Mouse (Mus musculus): ENCODE measurements around the gene Gm11236. TPM values are rescaled to one million over a fixed set of nuclear protein-coding genes. Genes with fewer than 3 reads are reported as not detected.
"Not testable (repeated sequence)": the region's sequence is repeated elsewhere in the genome, so short reads cannot be mapped to it uniquely, and the experiment has no call there.

Gm11236 gene
- polyA plus RNA-seq (2016; fragmentation: Nextera tagmentation; extraction: Ambion mirVana) = not detected in 2 replicates

- H3K27ac ChIP-seq; ATAC-seq (ENCODE audit: low FRiP score); H3K36me3 ChIP-seq (replicated peaks); H3K4me3 ChIP-seq (replicated peaks); H3K4me2 ChIP-seq; H3K9ac ChIP-seq; H3K9me3 ChIP-seq; H3K4me1 ChIP-seq; H3K27me3 ChIP-seq: not testable (repeated sequence)
- no CpG with 5 or more reads among the region's 4 CpGs for WGBS
Observed at GRCm38 (mm10) chr4:73637821-73638220, at the start of gene Gm11236. Gm11236 (plus strand) TSS chr4:73638121.

DNA sequence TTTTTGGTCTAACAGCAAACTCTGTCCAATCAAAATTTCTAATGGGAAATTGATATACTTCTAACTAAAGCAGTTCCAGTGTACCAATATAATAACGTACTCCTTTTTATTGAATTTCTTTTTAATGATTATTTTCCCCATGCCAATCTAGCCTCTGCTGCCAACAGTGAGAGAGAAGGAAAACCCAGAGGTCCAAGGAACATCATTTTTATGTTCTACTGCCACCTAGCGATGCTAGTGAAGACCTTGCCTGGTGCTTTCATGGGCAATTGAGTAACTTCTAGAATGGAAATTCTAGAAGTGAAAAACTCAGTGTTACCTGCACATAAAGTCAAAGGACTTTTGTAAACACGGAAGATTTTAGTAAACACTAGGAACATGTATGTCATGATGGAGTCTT is 38.7 kb upstream of the Gm11236 start:
- 7% methylated on average over 3 of the region's 3 CpGs for WGBS
- Histone ChIP-seq H3K4me3 (replicated peaks) (no peak overlapping the region), H3K4me1 (no peaks in the 10 kb centered on the region), H3K27me3 (no peaks in the 10 kb centered on the region), H3K36me3 (replicated peaks) (no peaks in the 10 kb centered on the region), H3K27ac (no peak overlapping the region), H3K9ac (no peak overlapping the region), H3K4me2 (no peak overlapping the region), H3K9me3 (no peaks in the 10 kb centered on the region)
- ATAC-seq (ENCODE audit: low FRiP score) = peak; percentile 82; the same call in 1 of the 2 replicates

GRCm38 (mm10) chr4:73607581-73607980 is 30.3 kb upstream of the Gm11236 start, which contains the start of gene Gm11238:
Gm11238 (plus strand) TSS chr4:73607881.
- H3K36me3 ChIP-seq (replicated peaks); H3K4me1 ChIP-seq; ATAC-seq (ENCODE audit: low FRiP score); H3K27ac ChIP-seq; H3K4me2 ChIP-seq; H3K4me3 ChIP-seq (replicated peaks); H3K27me3 ChIP-seq; H3K9ac ChIP-seq; H3K9me3 ChIP-seq: not testable (repeated sequence)
- no CpG with 5 or more reads among the region's 3 CpGs for WGBS

DNA sequence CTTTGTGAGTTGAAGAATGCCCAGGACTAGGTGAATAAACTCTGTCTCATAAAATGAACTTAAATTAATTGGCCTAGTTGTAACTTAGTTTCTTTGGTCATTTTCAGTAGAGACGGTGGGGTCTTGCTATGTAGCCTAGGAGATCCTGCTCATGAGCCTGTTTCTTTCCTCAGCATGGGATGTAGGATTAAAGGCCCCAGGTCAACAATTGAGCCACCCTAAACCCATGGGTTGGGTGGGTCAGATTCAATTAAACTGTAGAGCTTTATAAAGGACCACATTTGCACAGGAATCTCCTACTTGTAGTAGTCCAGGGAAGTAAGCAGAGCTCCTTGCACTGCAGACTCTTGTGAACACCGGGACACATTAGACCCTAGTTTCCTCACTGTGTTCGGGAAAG is 15.2 kb upstream of the Gm11236 start, which contains the start of gene Gm11237:
Gene Gm11237, plus strand, starts transcription at position 301 of the 400 bp plus-strand sequence.
- H3K9me3 ChIP-seq; H3K27ac ChIP-seq; H3K9ac ChIP-seq; H3K4me1 ChIP-seq; H3K4me3 ChIP-seq (replicated peaks); ATAC-seq (ENCODE audit: low FRiP score); H3K27me3 ChIP-seq; H3K4me2 ChIP-seq; H3K36me3 ChIP-seq (replicated peaks): not testable (repeated sequence)
- WGBS = no CpG with 5 or more reads among the region's 3 CpGs

GRCm38 (mm10) chr4:73661864-73662263 is 23.9 kb downstream of the Gm11236 start:
- not testable (repeated sequence) for H3K27me3 ChIP-seq; H3K4me3 ChIP-seq (replicated peaks); H3K36me3 ChIP-seq (replicated peaks); ATAC-seq (ENCODE audit: low FRiP score); H3K4me2 ChIP-seq; H3K4me1 ChIP-seq; H3K27ac ChIP-seq; H3K9me3 ChIP-seq; H3K9ac ChIP-seq
- 83% methylated on average over 4 of the region's 4 CpGs for WGBS

- WGBS = no CpG with 5 or more reads among the region's 4 CpGs
- H3K4me1 ChIP-seq; H3K4me2 ChIP-seq; H3K36me3 ChIP-seq (replicated peaks); H3K27me3 ChIP-seq; H3K4me3 ChIP-seq (replicated peaks); H3K9me3 ChIP-seq; H3K9ac ChIP-seq; ATAC-seq (ENCODE audit: low FRiP score); H3K27ac ChIP-seq: not testable (repeated sequence)
Observed at GRCm38 (mm10) chr4:73668054-73668453, 30.1 kb downstream of the Gm11236 start, which contains the start of gene Gm11239. Gm11239 (plus strand) TSS chr4:73668354.

DNA sequence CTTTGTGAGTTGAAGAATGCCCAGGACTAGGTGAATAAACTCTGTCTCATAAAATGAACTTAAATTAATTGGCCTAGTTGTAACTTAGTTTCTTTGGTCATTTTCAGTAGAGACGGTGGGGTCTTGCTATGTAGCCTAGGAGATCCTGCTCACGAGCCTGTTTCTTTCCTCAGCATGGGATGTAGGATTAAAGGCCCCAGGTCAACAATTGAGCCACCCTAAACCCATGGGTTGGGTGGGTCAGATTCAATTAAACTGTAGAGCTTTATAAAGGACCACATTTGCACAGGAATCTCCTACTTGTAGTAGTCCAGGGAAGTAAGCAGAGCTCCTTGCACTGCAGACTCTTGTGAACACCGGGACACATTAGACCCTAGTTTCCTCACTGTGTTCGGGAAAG is 45.3 kb downstream of the Gm11236 start, which contains the start of gene Gm428:
Gene Gm428, plus strand, starts transcription at position 301 of the 400 bp plus-strand sequence.
- not testable (repeated sequence) for H3K4me2 ChIP-seq; ATAC-seq (ENCODE audit: low FRiP score); H3K27me3 ChIP-seq; H3K4me3 ChIP-seq (replicated peaks); H3K36me3 ChIP-seq (replicated peaks); H3K27ac ChIP-seq; H3K9me3 ChIP-seq; H3K9ac ChIP-seq; H3K4me1 ChIP-seq
- WGBS = 86% methylated on average over 1 of the region's 4 CpGs

Other genes starting within 250 kb of the Gm11236 start
- gene Gm11487, start 233.0 kb upstream of the Gm11236 start, polyA plus RNA-seq (2016; fragmentation: Nextera tagmentation; extraction: Ambion mirVana) = not detected in 2 replicates
- not detected in 2 replicates for gene Gm11238, start 30.2 kb upstream of the Gm11236 start, polyA plus RNA-seq (2016; fragmentation: Nextera tagmentation; extraction: Ambion mirVana)
- not detected in 2 replicates for gene Gm11237, start 15.1 kb upstream of the Gm11236 start, polyA plus RNA-seq (2016; fragmentation: Nextera tagmentation; extraction: Ambion mirVana)
- not detected in 2 replicates for gene Gm11239, start 30.2 kb downstream of the Gm11236 start, polyA plus RNA-seq (2016; fragmentation: Nextera tagmentation; extraction: Ambion mirVana)
- gene Gm428, start 45.4 kb downstream of the Gm11236 start, polyA plus RNA-seq (2016; fragmentation: Nextera tagmentation; extraction: Ambion mirVana) = not detected in 2 replicates
- gene Rasef, start 152.9 kb downstream of the Gm11236 start, polyA plus RNA-seq (2016; fragmentation: Nextera tagmentation; extraction: Ambion mirVana) = 0.80 and 1.0 TPM in 2 replicates
- not detected in 2 replicates for gene Gm11758, start 238.1 kb downstream of the Gm11236 start, polyA plus RNA-seq (2016; fragmentation: Nextera tagmentation; extraction: Ambion mirVana)

All from forebrain, embryonic 12.5 days (tissue).